Mouse (Mus musculus): Measurements from ENCODE around the gene Tut7.

GRCm38 (mm10) chr13:59825966-59826365 lies 3.0 kb upstream of the Tut7 start:
- TF ChIP-seq POLR2A (IDR thresholded peaks at IDR 0.05; ENCODE audit: low read depth, low read length), result no peak
- no peak for TF ChIP-seq CTCF (IDR thresholded peaks at IDR 0.05; ENCODE audit: borderline replicate concordance, insufficient read depth, low read length)

Data from embryonic fibroblast, embryonic 13.5 days (primary cell).